15 mouse cellular contexts compared by ENCODE assay signal in the genomic region with DNA sequence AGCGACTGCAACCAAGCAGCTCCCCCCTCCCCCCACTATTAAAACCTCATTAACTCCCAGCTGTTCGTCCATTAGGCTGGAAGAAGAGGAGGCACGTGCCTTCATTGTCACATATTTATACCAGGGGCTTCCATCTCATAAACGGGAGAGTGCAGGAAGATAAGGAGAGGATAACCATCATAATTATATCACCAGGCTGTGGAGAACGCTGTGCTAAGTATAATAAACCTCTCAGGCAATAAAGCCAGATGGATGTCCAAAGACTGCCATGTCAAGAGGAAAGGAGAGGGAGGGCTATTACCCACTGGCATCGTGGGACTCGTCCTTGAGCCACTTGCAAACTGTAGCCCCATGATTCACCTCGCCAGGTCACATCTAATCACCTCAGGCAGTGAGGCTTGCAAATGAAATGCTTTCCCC.
DNase-seq lines count a peak whose midpoint lies in the region; ATAC-seq lines count a peak whose summit lies in the region.
"Had no signal": no experiment of that assay in that cellular context is flagged by ENCODE, and none has a peak within 500 bp of the region (broad histone marks: within the 10 kb centered on the region; RNA-seq: fewer than 3 reads in every experiment).

No protein-coding gene starts in this region.

- ATAC-seq in cerebellum, adult (ENCODE audit: insufficient number of reproducible peaks, low FRiP score, low TSS enrichment) = no peak
- 0 out of 2 replicates have a peak, but pooled peaks have one; percentile 18 for ATAC-seq in intestine, embryonic 16.5 days
- ATAC-seq in intestine, embryonic 15.5 days = no peak
- peak; percentile 77 for ATAC-seq in hindbrain, embryonic 14.5 days (ENCODE audit: low FRiP score)
- ATAC-seq in neural tube, embryonic 13.5 days (ENCODE audit: low read depth) = peak; percentile 84

- 24% methylated on average over 8 of the region's 8 CpGs for WGBS in intestine, embryonic 16.5 days
- 20% methylated on average over 8 of the region's 8 CpGs for WGBS in intestine, embryonic 15.5 days
- 30% methylated on average over 8 of the region's 8 CpGs for WGBS in hindbrain, embryonic 14.5 days
- 13% methylated on average over 8 of the region's 8 CpGs for WGBS in neural tube, embryonic 13.5 days

- no peak overlapping the region for H3K4me3 ChIP-seq in intestine, embryonic 16.5 days (ENCODE audit: low read length)
- H3K4me3 ChIP-seq in intestine, embryonic 15.5 days (replicated peaks) = no peak overlapping the region
- H3K4me3 ChIP-seq in hindbrain, embryonic 14.5 days (replicated peaks; ENCODE audit: low read length) = no peak overlapping the region
- H3K4me3 ChIP-seq in neural tube, embryonic 13.5 days = no peak overlapping the region
- H3K4me3 ChIP-seq: left cerebral cortex, adult 2 months; limb, embryonic 15.5 days had no signal

- no peak overlapping the region for H3K27ac ChIP-seq in intestine, embryonic 16.5 days (ENCODE audit: low read length)
- H3K27ac ChIP-seq in intestine, embryonic 15.5 days = no peak overlapping the region
- H3K27ac ChIP-seq in hindbrain, embryonic 14.5 days = peak overlapping the region; percentile 59
- H3K27ac ChIP-seq in neural tube, embryonic 13.5 days (replicated peaks) = peak overlapping the region; percentile 76
- H3K27ac ChIP-seq: left cerebral cortex, adult 2 months; limb, embryonic 15.5 days had no signal

- H3K36me3 ChIP-seq in intestine, embryonic 16.5 days (ENCODE audit: control insufficient read depth, insufficient read depth, low read length) = no peaks in the 10 kb centered on the region
- no peaks in the 10 kb centered on the region for H3K36me3 ChIP-seq in intestine, embryonic 15.5 days
- no peaks in the 10 kb centered on the region for H3K36me3 ChIP-seq in hindbrain, embryonic 14.5 days (replicated peaks; ENCODE audit: control insufficient read depth, insufficient read depth)
- no peaks in the 10 kb centered on the region for H3K36me3 ChIP-seq in neural tube, embryonic 13.5 days
- H3K36me3 ChIP-seq: limb, embryonic 15.5 days had no signal

- no peaks in the 10 kb centered on the region for H3K9me3 ChIP-seq in intestine, embryonic 16.5 days (ENCODE audit: control insufficient read depth, low read length)
- H3K9me3 ChIP-seq in intestine, embryonic 15.5 days = no peaks in the 10 kb centered on the region
- no peaks in the 10 kb centered on the region for H3K9me3 ChIP-seq in hindbrain, embryonic 14.5 days (ENCODE audit: control insufficient read depth, low read length)
- H3K9me3 ChIP-seq in neural tube, embryonic 13.5 days = no peaks in the 10 kb centered on the region
- H3K9me3 ChIP-seq: limb, embryonic 15.5 days had no signal

- no peaks in the 10 kb centered on the region for H3K27me3 ChIP-seq in intestine, embryonic 16.5 days (replicated peaks; ENCODE audit: control insufficient read depth, insufficient read depth, low read length)
- H3K27me3 ChIP-seq in intestine, embryonic 15.5 days (replicated peaks) = no peaks in the 10 kb centered on the region
- no peaks in the 10 kb centered on the region for H3K27me3 ChIP-seq in hindbrain, embryonic 14.5 days (ENCODE audit: control insufficient read depth, insufficient read depth, low read length)
- no peaks in the 10 kb centered on the region for H3K27me3 ChIP-seq in neural tube, embryonic 13.5 days
- H3K27me3 ChIP-seq: limb, embryonic 15.5 days had no signal

- H3K4me1 ChIP-seq in intestine, embryonic 16.5 days (ENCODE audit: control insufficient read depth, insufficient read depth, low read length) = no peaks in the 10 kb centered on the region
- H3K4me1 ChIP-seq in intestine, embryonic 15.5 days (replicated peaks) = no peaks in the 10 kb centered on the region
- H3K4me1 ChIP-seq in hindbrain, embryonic 14.5 days (replicated peaks; ENCODE audit: control insufficient read depth, insufficient read depth, low read length) = peaks cover 7% of the 10 kb centered on the region
- H3K4me1 ChIP-seq in neural tube, embryonic 13.5 days (replicated peaks) = peaks cover 15% of the 10 kb centered on the region
- H3K4me1 ChIP-seq: limb, embryonic 15.5 days had no signal

- H3K9ac ChIP-seq in intestine, embryonic 16.5 days (ENCODE audit: low read depth, low read length) = no peak overlapping the region
- no peak overlapping the region for H3K9ac ChIP-seq in intestine, embryonic 15.5 days
- H3K9ac ChIP-seq in hindbrain, embryonic 14.5 days = no peak overlapping the region
- H3K9ac ChIP-seq in neural tube, embryonic 13.5 days = no peak overlapping the region
- H3K9ac ChIP-seq: limb, embryonic 15.5 days had no signal

- no peak overlapping the region for H3K4me2 ChIP-seq in intestine, embryonic 16.5 days (ENCODE audit: low read depth, low read length)
- no peak overlapping the region for H3K4me2 ChIP-seq in intestine, embryonic 15.5 days (replicated peaks)
- H3K4me2 ChIP-seq in hindbrain, embryonic 14.5 days (replicated peaks) = peak overlapping the region; percentile 6; the same call in 1 of the 2 replicates
- peak overlapping the region; percentile 28; the same call in 1 of the 2 replicates for H3K4me2 ChIP-seq in neural tube, embryonic 13.5 days
- H3K4me2 ChIP-seq: limb, embryonic 15.5 days had no signal

- peak; percentile 16 to 32 for DNase-seq in cerebellum, postnatal 10 days
- DNase-seq in hindbrain, embryonic 14.5 days (ENCODE audit: low spot score) = peak; percentile 62
- no peak for DNase-seq in spleen, postnatal 36 days (ENCODE audit: low spot score in 2 of 2)
- DNase-seq in layer of hippocampus, adult 9-11 months = no peak
- DNase-seq: B cell, adult 2 months; cerebellum, adult 18-20 months; heart, postnatal 14 days; kidney, adult 2 months; lung, adult 2 months had no signal

Comparison
In these comparisons a context has a peak if more than half of its experiments do, and no peak if none do; other contexts are left out.
1. ATAC-seq: peak in intestine, embryonic 16.5 days (single experiment), hindbrain, embryonic 14.5 days (single experiment) and neural tube, embryonic 13.5 days (single experiment); none in cerebellum, adult (single experiment) and intestine, embryonic 15.5 days (single experiment).
2. DNase-seq: peak in cerebellum, postnatal 10 days (2 of 2) and hindbrain, embryonic 14.5 days (single experiment); none in spleen, postnatal 36 days (0 of 2) and layer of hippocampus, adult 9-11 months (single experiment).
3. H3K27ac ChIP-seq: peak in hindbrain, embryonic 14.5 days (single experiment) and neural tube, embryonic 13.5 days (single experiment); none in intestine, embryonic 16.5 days (single experiment) and intestine, embryonic 15.5 days (single experiment).
4. H3K4me2 ChIP-seq: peak in hindbrain, embryonic 14.5 days (single experiment) and neural tube, embryonic 13.5 days (single experiment); none in intestine, embryonic 16.5 days (single experiment) and intestine, embryonic 15.5 days (single experiment).